Mouse (Mus musculus): ENCODE data around the gene Gm572. TPM values are rescaled to one million over a fixed set of nuclear protein-coding genes. Genes with fewer than 3 reads are reported as not detected.
A peak's percentile ranks its signal among the peaks of the same experiment; 100 is the strongest.

Gm572 gene
- polyA plus RNA-seq, 1 experiment: 0.17 TPM

GRCm38 (mm10) chr4:148676961-148677637 lies 34.0 kb downstream of the Gm572 start:
- Histone ChIP-seq H3K36me3 (ENCODE audit: control insufficient read depth, insufficient read depth, low read length) (no peaks in the 10 kb centered on the region), H3K27ac (ENCODE audit: insufficient read depth, low read depth, low read length) (no peak overlapping the region), H3K4me3 (ENCODE audit: insufficient read depth, low read depth, low read length) (no peak overlapping the region), H3K27me3 (replicated peaks; ENCODE audit: control insufficient read depth, insufficient read depth, low read length) (no peaks in the 10 kb centered on the region), H3K4me1 (ENCODE audit: control insufficient read depth, insufficient read depth, low read length) (no peaks in the 10 kb centered on the region)
- peak; percentile 48 for DNase-seq
- 32% methylated on average over 20 of the region's 20 CpGs for WGBS
- TF ChIP-seq CTCF (conservative IDR thresholded peaks at IDR 0.05; ENCODE audit: insufficient read depth, insufficient read length, low read depth, low read length): no peak
- TF ChIP-seq POLR2A (IDR thresholded peaks at IDR 0.05; ENCODE audit: low read depth, low read length): no peak

GRCm38 (mm10) chr4:148678105-148678504 lies 35.0 kb downstream of the Gm572 start:
- no peaks in the 10 kb centered on the region for H3K4me1 ChIP-seq (ENCODE audit: control insufficient read depth, insufficient read depth, low read length)
- WGBS: 73% methylated on average over 7 of the region's 7 CpGs
- TF ChIP-seq POLR2A (IDR thresholded peaks at IDR 0.05; ENCODE audit: low read depth, low read length) (no peak), CTCF (conservative IDR thresholded peaks at IDR 0.05; ENCODE audit: insufficient read depth, insufficient read length, low read depth, low read length) (no peak)

GRCm38 (mm10) chr4:148680505-148681067 lies 37.5 kb downstream of the Gm572 start:
- no peak for TF ChIP-seq POLR2A (IDR thresholded peaks at IDR 0.05; ENCODE audit: low read depth, low read length)
- Histone ChIP-seq H3K4me1 (ENCODE audit: control insufficient read depth, insufficient read depth, low read length) (no peaks in the 10 kb centered on the region), H3K27ac (ENCODE audit: insufficient read depth, low read depth, low read length) (no peak overlapping the region), H3K4me3 (ENCODE audit: insufficient read depth, low read depth, low read length) (no peak overlapping the region), H3K27me3 (replicated peaks; ENCODE audit: control insufficient read depth, insufficient read depth, low read length) (no peaks in the 10 kb centered on the region), H3K36me3 (ENCODE audit: control insufficient read depth, insufficient read depth, low read length) (no peaks in the 10 kb centered on the region)
- no peak for DNase-seq
- WGBS: 31% methylated on average over 1 of the region's 1 CpGs

More at GRCm38 (mm10) chr4:148678105-148678504, 35.0 kb downstream of the Gm572 start:
- Histone ChIP-seq H3K27me3 (replicated peaks; ENCODE audit: control insufficient read depth, insufficient read depth, low read length) (no peaks in the 10 kb centered on the region), H3K27ac (ENCODE audit: insufficient read depth, low read depth, low read length) (no peak overlapping the region), H3K4me3 (ENCODE audit: insufficient read depth, low read depth, low read length) (no peak overlapping the region), H3K36me3 (ENCODE audit: control insufficient read depth, insufficient read depth, low read length) (no peaks in the 10 kb centered on the region)
- peak; percentile 53 for DNase-seq

GRCm38 (mm10) chr4:148681429-148681828 lies 38.3 kb downstream of the Gm572 start:
- no peaks in the 10 kb centered on the region for H3K4me1 ChIP-seq (ENCODE audit: control insufficient read depth, insufficient read depth, low read length)
- no peak overlapping the region for H3K27ac ChIP-seq (ENCODE audit: insufficient read depth, low read depth, low read length)
- DNase-seq: peak; percentile 54
- H3K27me3 ChIP-seq (replicated peaks; ENCODE audit: control insufficient read depth, insufficient read depth, low read length): no peaks in the 10 kb centered on the region
- WGBS: 24% methylated on average over 8 of the region's 8 CpGs
- TF ChIP-seq CTCF (conservative IDR thresholded peaks at IDR 0.05; ENCODE audit: insufficient read depth, insufficient read length, low read depth, low read length): peak; percentile 69
- TF ChIP-seq POLR2A (IDR thresholded peaks at IDR 0.05; ENCODE audit: low read depth, low read length): no peak
- H3K4me3 ChIP-seq (ENCODE audit: insufficient read depth, low read depth, low read length): no peak overlapping the region
- no peaks in the 10 kb centered on the region for H3K36me3 ChIP-seq (ENCODE audit: control insufficient read depth, insufficient read depth, low read length)

- Histone ChIP-seq H3K4me3 (ENCODE audit: insufficient read depth, low read depth, low read length) (no peak overlapping the region), H3K36me3 (ENCODE audit: control insufficient read depth, insufficient read depth, low read length) (no peaks in the 10 kb centered on the region), H3K4me1 (ENCODE audit: control insufficient read depth, insufficient read depth, low read length) (no peaks in the 10 kb centered on the region), H3K27me3 (replicated peaks; ENCODE audit: control insufficient read depth, insufficient read depth, low read length) (no peaks in the 10 kb centered on the region), H3K27ac (ENCODE audit: insufficient read depth, low read depth, low read length) (no peak overlapping the region)
- DNase-seq: no peak
- TF ChIP-seq CTCF (conservative IDR thresholded peaks at IDR 0.05; ENCODE audit: insufficient read depth, insufficient read length, low read depth, low read length): no peak
- TF ChIP-seq POLR2A (IDR thresholded peaks at IDR 0.05; ENCODE audit: low read depth, low read length): no peak
- 100% methylated on average over 4 of the region's 4 CpGs for WGBS
Measured at GRCm38 (mm10) chr4:148682961-148683360, 39.8 kb downstream of the Gm572 start.

GRCm38 (mm10) chr4:148683539-148683938 lies 40.4 kb downstream of the Gm572 start:
- no peaks in the 10 kb centered on the region for H3K36me3 ChIP-seq (ENCODE audit: control insufficient read depth, insufficient read depth, low read length)
- H3K4me1 ChIP-seq (ENCODE audit: control insufficient read depth, insufficient read depth, low read length): no peaks in the 10 kb centered on the region
- H3K27ac ChIP-seq (ENCODE audit: insufficient read depth, low read depth, low read length): no peak overlapping the region
- 65% methylated on average over 13 of the region's 13 CpGs for WGBS
- H3K27me3 ChIP-seq (replicated peaks; ENCODE audit: control insufficient read depth, insufficient read depth, low read length): no peaks in the 10 kb centered on the region
- no peak for DNase-seq
- no peak overlapping the region for H3K4me3 ChIP-seq (ENCODE audit: insufficient read depth, low read depth, low read length)
- TF ChIP-seq POLR2A (IDR thresholded peaks at IDR 0.05; ENCODE audit: low read depth, low read length) (no peak), CTCF (conservative IDR thresholded peaks at IDR 0.05; ENCODE audit: insufficient read depth, insufficient read length, low read depth, low read length) (no peak)

- DNase-seq: no peak
- Histone ChIP-seq H3K4me1 (ENCODE audit: control insufficient read depth, insufficient read depth, low read length) (no peaks in the 10 kb centered on the region), H3K27ac (ENCODE audit: insufficient read depth, low read depth, low read length) (no peak overlapping the region), H3K4me3 (ENCODE audit: insufficient read depth, low read depth, low read length) (no peak overlapping the region), H3K27me3 (replicated peaks; ENCODE audit: control insufficient read depth, insufficient read depth, low read length) (no peaks in the 10 kb centered on the region), H3K36me3 (ENCODE audit: control insufficient read depth, insufficient read depth, low read length) (no peaks in the 10 kb centered on the region)
- WGBS: 61% methylated on average over 14 of the region's 14 CpGs
- TF ChIP-seq POLR2A (IDR thresholded peaks at IDR 0.05; ENCODE audit: low read depth, low read length) (no peak), CTCF (conservative IDR thresholded peaks at IDR 0.05; ENCODE audit: insufficient read depth, insufficient read length, low read depth, low read length) (no peak)
Measured at GRCm38 (mm10) chr4:148686491-148686941, 43.4 kb downstream of the Gm572 start.
